Mouse (Mus musculus): ENCODE data around the gene Plxnc1.

Plxnc1 gene

DNA sequence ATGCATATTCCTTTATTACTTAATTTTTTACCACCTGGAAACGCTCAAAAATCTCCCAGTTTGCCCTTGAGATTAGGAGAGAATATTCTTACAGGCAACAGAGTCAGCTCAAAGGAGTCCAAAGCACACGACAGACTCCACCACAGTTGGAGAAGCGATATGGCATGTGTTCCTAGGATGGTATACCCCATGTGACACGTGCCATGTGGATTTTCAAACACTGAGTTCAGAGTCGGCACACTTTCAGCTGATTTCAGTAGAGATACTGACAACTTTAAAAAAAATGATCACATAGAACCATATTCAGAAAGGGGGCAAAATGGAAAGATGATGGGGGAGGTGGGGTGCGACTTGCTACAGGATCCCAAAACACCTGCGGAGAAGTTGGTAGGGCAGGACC, 26.0 kb downstream of the Plxnc1 start:
- no peak for DNase-seq

GRCm38 (mm10) chr10:94917990-94918389, 26.6 kb downstream of the Plxnc1 start:
- DNase-seq: no peak

DNA sequence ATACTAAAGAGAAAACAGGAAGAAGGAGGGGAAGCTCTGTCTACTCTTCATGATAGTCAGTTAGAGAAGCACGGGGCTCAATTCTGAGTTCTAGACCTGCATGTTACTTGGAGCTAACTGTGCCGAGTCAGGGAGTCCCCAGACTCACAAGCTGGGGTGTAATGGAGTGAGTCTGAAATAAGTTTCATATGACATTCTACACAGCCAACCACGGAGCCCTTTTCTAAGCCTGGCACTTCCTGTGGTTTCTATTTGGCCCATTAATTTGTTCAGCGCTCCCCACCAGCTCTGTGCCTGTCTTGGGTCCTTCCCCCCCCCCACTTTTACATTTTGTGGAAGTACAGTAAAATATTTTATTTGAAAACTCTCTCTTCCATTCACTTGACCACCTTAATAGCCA, 27.3 kb downstream of the Plxnc1 start:
- DNase-seq: no peak

DNA sequence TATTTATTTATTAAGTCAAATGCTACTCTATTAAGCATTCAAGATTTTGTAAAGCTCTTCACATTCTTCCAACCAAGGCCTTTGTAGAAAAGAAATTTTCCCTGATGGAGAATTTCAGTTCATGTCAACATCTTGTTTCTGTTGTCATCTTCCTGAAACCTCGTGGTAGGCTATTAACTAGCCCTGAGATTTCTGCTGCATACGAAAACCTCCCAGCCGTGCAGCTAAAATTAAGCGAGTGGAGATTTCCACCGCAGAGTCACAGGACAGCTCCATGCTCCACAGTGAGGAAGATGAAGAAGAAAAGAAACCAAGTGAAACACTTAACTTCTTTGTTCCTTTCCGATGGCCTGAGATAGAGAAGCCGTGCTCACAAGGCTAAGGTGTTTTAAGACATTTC, 28.0 kb downstream of the Plxnc1 start:
- no peak for DNase-seq

DNA sequence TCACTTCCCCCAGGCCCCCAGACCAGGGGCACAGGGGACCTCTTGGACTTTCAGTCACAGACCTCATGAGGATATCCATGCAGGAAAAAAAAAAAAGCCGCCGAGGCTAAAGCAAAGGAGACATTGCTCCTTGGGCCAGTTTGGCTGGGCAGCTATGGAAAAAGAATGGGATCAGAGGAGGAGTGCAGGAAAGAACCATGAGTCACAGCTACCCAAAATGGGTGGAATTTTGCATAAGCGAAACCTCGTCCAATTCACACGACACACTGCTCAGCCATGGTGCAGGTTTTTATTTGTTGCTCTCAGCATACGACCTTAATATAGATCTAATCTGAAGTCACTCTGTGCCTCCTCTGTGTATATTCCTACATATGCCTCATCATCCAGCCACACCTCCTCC, 28.9 kb downstream of the Plxnc1 start:
- DNase-seq: no peak

- no peak for DNase-seq
Measured at GRCm38 (mm10) chr10:94914081-94914480, 30.6 kb downstream of the Plxnc1 start.

DNA sequence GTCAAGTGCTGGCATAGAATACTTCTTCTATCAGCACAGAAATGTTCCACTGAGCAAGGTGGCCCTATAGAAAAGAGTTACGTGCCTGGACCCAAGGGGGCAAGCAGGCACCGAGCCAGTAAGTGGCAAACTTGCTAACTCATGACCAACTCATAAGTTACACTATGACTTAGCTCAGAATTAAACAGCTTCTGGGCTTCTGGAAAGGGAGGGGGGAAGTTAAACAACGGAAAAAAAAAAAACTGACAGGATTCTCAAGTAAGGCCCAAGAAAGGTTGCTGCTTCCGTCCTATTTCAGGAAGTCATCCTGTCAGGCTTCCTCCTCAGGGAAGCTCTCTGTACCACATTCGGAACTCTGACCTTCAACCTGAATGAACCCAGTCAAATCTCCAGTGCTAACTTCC, 31.3 kb downstream of the Plxnc1 start:
- DNase-seq: no peak

- DNase-seq: no peak
Measured at GRCm38 (mm10) chr10:94912551-94912950, 32.1 kb downstream of the Plxnc1 start.

DNA sequence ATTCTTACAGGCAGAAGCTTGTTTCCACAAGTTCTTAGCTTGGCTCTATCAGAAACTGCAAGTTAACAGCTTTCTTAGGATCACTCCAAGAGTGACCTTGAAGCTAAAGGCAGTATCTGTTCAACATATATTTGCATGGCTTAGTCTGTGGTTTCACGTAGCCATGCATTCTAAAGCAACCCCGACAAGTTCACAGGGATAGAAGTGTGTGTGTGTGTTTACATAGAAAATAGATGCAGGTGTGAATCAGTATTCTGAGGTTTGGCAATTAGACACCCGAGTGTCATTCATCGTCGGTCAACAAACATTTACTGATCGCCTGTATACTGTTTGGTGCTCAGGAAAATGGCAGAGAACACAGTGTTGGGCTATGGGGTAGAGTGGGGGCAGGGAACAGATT, 33.5 kb downstream of the Plxnc1 start:
- no peak for DNase-seq

DNA sequence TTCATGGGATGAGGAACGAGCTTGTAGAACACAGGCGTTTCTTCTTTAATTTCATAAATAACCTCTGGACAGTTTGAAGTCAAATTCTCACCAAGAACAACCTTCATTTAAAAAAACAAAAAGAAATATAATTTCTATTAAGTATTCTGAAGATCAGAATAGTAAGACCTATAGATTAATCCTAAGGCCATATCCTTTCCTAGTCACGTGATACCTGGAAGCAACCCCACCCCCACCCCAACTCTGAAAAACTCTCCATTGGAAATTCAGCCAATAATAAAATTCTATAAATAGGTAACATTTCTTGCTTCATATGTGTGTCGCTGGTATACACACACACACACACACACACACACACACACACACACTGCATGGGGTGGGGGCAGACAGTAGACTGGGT, 34.1 kb downstream of the Plxnc1 start:
- DNase-seq: no peak

DNA sequence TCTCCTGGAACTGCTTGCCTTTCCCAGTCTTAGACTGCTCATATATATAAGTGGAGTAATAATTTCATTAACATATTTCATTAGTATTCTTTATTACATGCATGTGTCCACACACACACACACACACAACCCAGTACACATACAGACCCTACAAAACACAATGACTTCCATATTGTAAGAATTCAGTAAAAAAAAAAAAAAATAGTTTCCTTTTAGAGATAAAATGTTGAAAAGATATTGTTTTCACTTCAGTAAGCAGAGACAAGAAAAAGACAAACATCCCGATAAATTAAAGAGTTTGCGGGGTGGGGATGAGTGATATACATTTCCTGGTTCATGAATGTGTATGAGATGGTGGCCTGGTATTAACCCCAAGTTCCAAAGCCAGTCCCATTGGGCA, 34.8 kb downstream of the Plxnc1 start:
- DNase-seq: no peak

DNA sequence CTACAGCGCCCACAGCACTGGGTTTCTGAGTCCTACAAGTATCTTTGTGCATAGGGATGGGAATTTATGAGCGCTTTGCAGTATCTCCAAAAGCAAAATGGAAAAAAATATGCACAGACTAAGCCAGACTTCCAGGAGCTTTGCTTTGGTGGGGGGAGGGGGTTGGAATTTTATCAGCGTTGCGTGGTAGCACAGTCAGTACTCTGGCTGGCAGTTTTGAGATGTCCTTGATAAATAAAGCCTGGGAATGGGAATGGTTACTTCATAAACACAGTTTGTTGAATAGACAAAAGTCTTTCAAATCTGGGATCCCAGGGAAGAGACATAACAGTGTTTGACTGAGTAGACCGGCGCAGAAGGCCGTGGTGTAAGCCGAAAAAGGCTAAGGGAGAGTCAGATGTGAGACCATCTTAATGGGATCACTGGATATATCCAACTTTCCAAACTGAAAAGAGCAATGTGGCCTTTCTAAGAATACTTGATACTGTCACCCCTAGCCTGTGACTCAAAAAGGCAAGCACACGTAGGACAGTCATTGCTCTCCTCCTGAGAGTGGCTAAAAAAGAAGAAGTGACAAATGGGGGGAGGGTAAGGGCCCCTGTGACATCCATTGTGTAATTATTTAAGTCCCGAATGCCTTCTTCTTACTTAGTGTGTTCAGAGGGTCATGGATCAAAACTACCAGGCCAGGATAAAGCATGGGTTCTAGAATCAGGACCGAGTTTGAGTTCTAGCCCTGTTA, 35.5 kb downstream of the Plxnc1 start:
- DNase-seq: no peak

- DNase-seq: peak; percentile 68
Measured at GRCm38 (mm10) chr10:94905689-94906473, 38.8 kb downstream of the Plxnc1 start.

- DNase-seq: no peak
Measured at GRCm38 (mm10) chr10:94905219-94905618, 39.4 kb downstream of the Plxnc1 start.

GRCm38 (mm10) chr10:94896950-94897349, 47.7 kb downstream of the Plxnc1 start:
- no peak for DNase-seq

- DNase-seq: no peak
Measured at GRCm38 (mm10) chr10:94896311-94896710, 48.3 kb downstream of the Plxnc1 start.

DNA sequence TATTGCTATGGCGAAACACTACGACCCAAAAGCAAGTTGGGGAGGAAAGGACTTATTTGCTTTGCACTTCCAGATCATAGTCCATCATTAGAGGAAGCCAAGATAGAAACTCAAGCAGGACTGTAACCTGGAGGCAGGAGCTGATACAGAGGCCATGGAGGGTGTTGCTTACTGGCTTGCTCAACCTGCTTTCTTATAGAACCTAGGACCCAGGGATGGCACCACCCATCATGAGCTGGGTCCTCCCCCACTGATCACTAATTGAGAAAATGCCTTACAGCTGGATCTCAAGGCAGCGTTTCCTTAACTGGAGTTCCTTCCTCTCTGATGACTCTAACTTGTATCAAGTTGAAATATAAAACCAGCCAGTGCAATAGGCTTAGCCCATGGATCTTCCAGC, 48.8 kb downstream of the Plxnc1 start:
- no peak for DNase-seq

DNA sequence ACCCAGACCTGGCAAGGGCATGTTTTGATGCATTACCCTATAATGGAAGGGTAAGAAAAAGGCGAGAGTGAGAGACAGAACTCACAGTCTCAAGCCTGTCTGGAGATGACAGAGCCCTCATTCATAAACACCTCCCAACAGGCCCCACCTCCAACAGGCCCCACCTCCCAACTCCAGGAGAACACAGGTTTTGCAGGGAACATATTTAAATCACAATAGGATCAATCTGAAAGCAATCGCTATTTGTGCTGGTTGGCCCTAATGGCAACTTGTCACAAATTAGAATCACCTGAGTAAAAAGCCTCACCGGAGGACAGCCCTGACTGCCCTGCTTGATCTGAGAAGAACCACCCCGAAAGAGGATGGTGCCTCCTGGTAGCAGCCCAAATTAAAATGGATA, 54.9 kb downstream of the Plxnc1 start:
- no peak for DNase-seq

- no peak for DNase-seq
Measured at GRCm38 (mm10) chr10:94883216-94883615, 61.4 kb downstream of the Plxnc1 start.

DNA sequence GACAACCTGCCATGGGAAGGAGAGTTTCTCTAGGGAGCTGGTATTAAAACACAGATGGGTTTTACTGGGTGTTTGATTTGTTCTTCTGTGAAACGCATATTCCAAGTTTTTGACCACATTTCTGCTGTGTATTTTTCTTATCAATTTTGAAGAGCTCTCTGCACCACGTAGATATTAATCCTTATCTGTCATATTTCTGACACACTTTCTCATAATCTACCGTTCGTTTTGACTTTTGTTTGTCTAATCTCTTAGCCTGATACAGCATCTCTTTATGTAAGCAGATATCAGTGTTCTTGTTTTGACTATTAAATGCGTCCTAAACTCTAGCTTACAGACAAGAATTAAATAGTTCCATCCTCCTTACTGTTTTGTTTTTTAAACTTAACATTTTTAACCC, 73.1 kb downstream of the Plxnc1 start:
- DNase-seq: no peak

DNA sequence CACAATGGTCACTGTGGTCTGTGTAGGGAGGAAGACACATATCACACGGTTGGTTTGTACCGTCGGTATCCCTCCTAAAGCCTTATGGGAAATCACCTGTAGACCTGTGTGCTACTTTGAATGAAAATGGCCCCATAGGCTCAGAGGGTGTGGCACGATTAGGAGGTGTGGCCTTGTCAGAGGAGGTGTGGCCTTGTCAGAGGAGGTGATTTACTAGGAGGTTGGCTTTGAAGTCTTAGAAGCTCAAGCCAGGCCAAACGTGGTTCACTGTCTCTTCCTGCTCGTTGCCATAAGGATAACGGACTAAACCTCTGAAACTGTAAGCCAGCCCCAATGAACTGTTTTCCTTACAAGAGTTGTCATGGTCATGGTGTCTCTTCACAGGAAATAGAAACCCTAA, 73.5 kb downstream of the Plxnc1 start:
- no peak for DNase-seq

DNA sequence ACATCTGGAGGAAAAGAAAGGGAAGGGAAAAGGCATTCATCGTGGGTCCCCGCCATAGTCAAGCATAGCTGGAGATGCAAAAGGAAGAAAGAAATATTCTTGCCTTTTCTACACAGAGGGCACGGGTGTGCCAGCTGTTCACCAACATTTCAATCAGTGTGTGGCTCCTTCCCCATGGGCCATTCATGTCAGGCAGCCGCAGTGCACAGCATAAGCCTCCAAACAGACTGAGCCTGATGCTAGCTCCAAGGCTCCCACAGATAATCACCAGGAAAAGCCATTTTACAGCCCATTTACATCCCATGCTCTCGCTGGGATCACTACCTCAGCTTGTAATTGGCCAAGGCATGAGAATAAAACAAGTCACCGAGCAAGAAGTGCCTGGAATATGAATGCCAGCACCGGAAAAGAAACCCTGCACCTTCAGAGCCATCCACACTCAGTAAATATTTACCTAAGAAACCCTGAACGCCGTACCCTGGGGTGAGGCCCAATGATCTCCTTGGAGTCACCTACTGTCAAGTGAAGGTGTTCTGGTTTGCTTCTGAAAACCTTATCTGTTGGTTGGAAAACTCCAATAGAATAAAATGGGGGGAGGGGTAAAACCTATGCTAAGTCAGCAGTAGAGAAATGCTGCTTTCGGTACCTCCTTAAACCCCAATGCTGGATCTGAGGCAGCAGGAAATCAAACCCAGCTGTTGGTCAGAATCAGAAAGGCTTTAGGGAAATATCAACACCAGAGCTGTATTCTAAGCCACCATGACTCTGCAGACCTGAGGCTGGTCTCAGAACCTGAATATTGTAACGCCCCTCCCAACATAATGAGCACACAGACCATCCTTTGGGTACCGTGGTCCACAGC, 77.4 kb downstream of the Plxnc1 start:
- no peak for DNase-seq

- DNase-seq: no peak
Measured at GRCm38 (mm10) chr10:94865206-94865605, 79.4 kb downstream of the Plxnc1 start.

Data from cerebellum, adult 11-12 months (tissue).